Mouse (Mus musculus) cerebellum, adult 2 months (tissue): ENCODE data around the gene Gnl3. TPM values are rescaled to one million over a fixed set of nuclear protein-coding genes. Genes with fewer than 3 reads are reported as not detected.

Experiments used
- DNase-seq, 2 experiments: peaks; one replicate each; pipeline ENCODE4 v3.0.0; 2021
- H3K27ac ChIP-seq: fragments of 200-500 bp; 2 replicates; pipeline ENCODE4 v1.5.1; 2012; ENCODE audit warnings: low read length, control low read depth, inconsistent platforms; ENCODE audit not compliant: insufficient read depth
- H3K27me3 ChIP-seq: fragments of 200-500 bp; 2 replicates; pipeline ENCODE4 v1.6.1; 2012; ENCODE audit warnings: inconsistent platforms, mild to moderate bottlenecking, low read length, moderate library complexity; ENCODE audit not compliant: control insufficient read depth, insufficient read depth
- H3K4me1 ChIP-seq: fragments of 200-500 bp; 2 replicates; pipeline ENCODE4 v1.6.1; 2011; ENCODE audit warnings: low read length; ENCODE audit not compliant: control insufficient read depth, insufficient read depth
- H3K4me3 ChIP-seq: fragments of 200-500 bp; replicated peaks from 2 replicates; pipeline ENCODE3; 2011; ENCODE audit warnings: mild to moderate bottlenecking, low read depth, low read length, control low read depth; ENCODE audit not compliant: insufficient read depth
- CTCF ChIP-seq: fragments of 200-500 bp; IDR thresholded peaks from 2 replicates; pipeline ENCODE4 v1.5.1; 2011; ENCODE audit warnings: low read depth, mild to moderate bottlenecking, control low read depth, low read length, moderate library complexity, borderline replicate concordance; ENCODE audit not compliant: insufficient read depth
- POLR2A ChIP-seq: fragments of 200-500 bp; IDR thresholded peaks from 2 replicates; pipeline ENCODE4 v1.6.1; 2011; ENCODE audit warnings: low read length, control low read depth, borderline replicate concordance; ENCODE audit not compliant: insufficient read depth
- WGBS: fragments of 180-500 bp; shearing (Covaris S2); methylation state at CpG from one replicate; pipeline ENCODE4 v1.1.7; 2018; 5-methylcytosine and 5-hydroxymethylcytosine counted together
- polyA plus RNA-seq: library from polyadenylated mRNA; depleted of rRNA; stranded (reverse); fragments of >200 nt; gene quantifications from 2 replicates; pipeline ENCODE4 v1.2.3, GENCODE M21; 2012; rRNA removed

Gene Gnl3
- polyA plus RNA-seq, 1 experiment: 47.3 TPM

- H3K4me1 ChIP-seq: no peaks in the 10 kb centered on the region
- H3K27me3 ChIP-seq: no peaks in the 10 kb centered on the region
- DNase-seq: no peak
- TF ChIP-seq CTCF (no peak), POLR2A (no peak)
- no peak overlapping the region for H3K27ac ChIP-seq
- no peak overlapping the region for H3K4me3 ChIP-seq
Measured at GRCm38 (mm10) chr14:30996417-30996816, 22.5 kb downstream of the Gnl3 start.

- TF ChIP-seq CTCF (no peak), POLR2A (no peak)
- no peak overlapping the region for H3K27ac ChIP-seq
- no peaks in the 10 kb centered on the region for H3K27me3 ChIP-seq
- no peak overlapping the region for H3K4me3 ChIP-seq
- H3K4me1 ChIP-seq: 0 out of 2 replicates have a peak, but pooled peaks cover 2% of the 10 kb centered on the region
- DNase-seq: no peak
- WGBS: 88% methylated on average over 3 of the region's 3 CpGs
Measured at GRCm38 (mm10) chr14:30976222-30976621, 42.7 kb downstream of the Gnl3 start.

- H3K4me3 ChIP-seq: no peak overlapping the region
- DNase-seq: peak in 1 of 2 experiments; percentile 66
- no peak for TF ChIP-seq CTCF
- TF ChIP-seq POLR2A: no peak
- 49% methylated on average over 6 of the region's 6 CpGs for WGBS
- no peak overlapping the region for H3K27ac ChIP-seq
- H3K27me3 ChIP-seq: no peaks in the 10 kb centered on the region
- H3K4me1 ChIP-seq: 0 out of 2 replicates have a peak, but pooled peaks cover 2% of the 10 kb centered on the region
Measured at GRCm38 (mm10) chr14:30974204-30974603, 44.7 kb downstream of the Gnl3 start.

Other genes with a start within 250 kb of the Gnl3 start
- gene Tmem110, start 193.6 kb downstream of the Gnl3 start, polyA plus RNA-seq: 34.3 and 36.5 TPM in 2 replicates
- gene Mustn1, start 140.0 kb downstream of the Gnl3 start, polyA plus RNA-seq: 1.9 and 2.4 TPM in 2 replicates
- 0.14 and 0.47 TPM in 2 replicates for gene Itih4, start 132.7 kb downstream of the Gnl3 start, polyA plus RNA-seq
- 76.7 and 82.8 TPM in 2 replicates for gene Itih3, start 95.4 kb downstream of the Gnl3 start, polyA plus RNA-seq
- gene Itih1, start 75.9 kb downstream of the Gnl3 start, polyA plus RNA-seq: not detected in 2 replicates
- gene Nek4, start 67.8 kb downstream of the Gnl3 start, polyA plus RNA-seq: 15.5 and 16.2 TPM in 2 replicates
- 79.5 and 84.4 TPM in 2 replicates for gene Glt8d1, start 17.8 kb downstream of the Gnl3 start, polyA plus RNA-seq
- gene Spcs1, start 17.5 kb downstream of the Gnl3 start, polyA plus RNA-seq: 277 and 290 TPM in 2 replicates
- gene Pbrm1, start within 50 bp of the Gnl3 start, polyA plus RNA-seq: 22.2 and 24.2 TPM in 2 replicates
- gene Smim4, start 109.8 kb upstream of the Gnl3 start, polyA plus RNA-seq: 35.3 and 42.4 TPM in 2 replicates
- gene Nt5dc2, start 111.9 kb upstream of the Gnl3 start, polyA plus RNA-seq: 28.3 and 28.4 TPM in 2 replicates
- 8.6 and 9.6 TPM in 2 replicates for gene Stab1, start 149.5 kb upstream of the Gnl3 start, polyA plus RNA-seq
- 6.1 and 7.6 TPM in 2 replicates for gene Tnnc1, start 189.2 kb upstream of the Gnl3 start, polyA plus RNA-seq
- 292 and 304 TPM in 2 replicates for gene Nisch, start 197.8 kb upstream of the Gnl3 start, polyA plus RNA-seq
- 3.0 and 3.2 TPM in 2 replicates for gene Sema3g, start 198.7 kb upstream of the Gnl3 start, polyA plus RNA-seq
- 6.5 and 7.8 TPM in 2 replicates for gene Phf7, start 232.2 kb upstream of the Gnl3 start, polyA plus RNA-seq
- gene Bap1, start 232.3 kb upstream of the Gnl3 start, polyA plus RNA-seq: 128 and 131 TPM in 2 replicates